Mouse (Mus musculus) liver, adult (tissue): Measurements from ENCODE around the gene Sdk2.

Source experiments
- GATA4 ChIP-seq: IDR thresholded peaks from 2 replicates; pipeline ENCODE4 v1.6.1; 2014; ENCODE audit warnings: mild to moderate bottlenecking, low read length; ENCODE audit not compliant: insufficient replicate concordance

Gene Sdk2

DNA sequence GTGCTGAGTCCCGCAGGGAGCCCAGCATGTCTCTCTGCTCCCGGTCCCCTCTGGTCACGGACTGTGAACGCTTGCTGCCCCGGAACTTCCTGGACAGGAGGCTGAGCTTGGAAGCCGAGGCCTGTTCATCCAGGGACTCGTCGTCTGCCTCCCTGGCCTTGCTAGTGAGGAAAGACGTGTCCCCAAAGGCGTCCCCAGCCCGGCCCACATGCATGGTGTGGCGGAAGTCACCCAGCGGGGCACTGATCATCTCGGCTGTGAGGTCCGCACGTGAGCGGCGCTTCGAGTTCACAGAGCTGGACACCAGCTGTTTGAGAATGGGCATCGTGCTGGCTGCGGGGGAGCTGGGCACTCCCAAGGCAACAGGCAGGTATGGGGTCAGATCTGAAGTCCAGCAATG is 337.6 kb downstream of the Sdk2 start:
- TF ChIP-seq GATA4 = no peak

DNA sequence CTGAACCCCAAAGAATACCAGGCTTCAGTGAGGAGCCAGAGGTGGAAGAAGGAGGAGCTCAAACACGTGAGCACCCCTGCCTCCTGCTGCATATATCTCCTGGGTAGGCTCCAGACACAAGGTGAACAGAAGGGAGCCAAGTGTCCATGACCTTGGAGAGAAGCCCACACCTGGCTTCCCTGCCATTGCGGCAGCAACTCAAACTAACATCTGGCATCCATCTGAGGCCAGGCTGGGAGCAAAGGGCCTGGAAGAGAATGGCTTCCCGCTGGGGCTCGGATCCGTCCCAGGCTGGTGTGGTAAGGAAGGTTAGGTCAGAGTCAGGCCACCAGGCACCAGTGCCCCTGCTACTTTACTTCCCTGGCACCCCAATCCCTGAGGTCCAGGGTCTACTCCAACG is 338.9 kb downstream of the Sdk2 start:
- TF ChIP-seq GATA4 = no peak

- TF ChIP-seq GATA4 = no peak
These were observed 339.6 kb downstream of the Sdk2 start for GRCm38 (mm10) chr11:113726994-113727888.
